Mouse (Mus musculus) midbrain, embryonic 11.5 days (tissue): ENCODE results near the gene Bnc2. TPM values are rescaled to one million over a fixed set of nuclear protein-coding genes. Genes with fewer than 3 reads are reported as not detected.

Source experiments
- ATAC-seq: fragments of 200-750 bp; cut with Nextera tagmentation; 2 replicates; pipeline ENCODE4 v1.8.0; 2017; ENCODE audit warnings: moderate TSS enrichment, moderate library complexity; ENCODE audit not compliant: low FRiP score
- DNase-seq: peaks from one replicate; pipeline ENCODE4 v3.0.0; 2015; ENCODE audit warnings: low spot score; ENCODE audit errors: missing footprints
- H3K27ac ChIP-seq: fragments of 300-500 bp; sonication (generic); 2 replicates; pipeline ENCODE4 v1.5.1; 2014; ENCODE audit warnings: low read depth, low read length
- H3K27me3 ChIP-seq: fragments of 300-500 bp; sonication (generic); 2 replicates; pipeline ENCODE4 v1.6.1; 2014; ENCODE audit warnings: mild to moderate bottlenecking, low read length, moderate library complexity, mixed read lengths; ENCODE audit not compliant: control insufficient read depth, insufficient read depth
- H3K36me3 ChIP-seq: fragments of 300-500 bp; sonication (generic); 2 replicates; pipeline ENCODE4 v1.6.1; 2014; ENCODE audit warnings: mild to moderate bottlenecking, low read length, moderate library complexity, mixed read lengths; ENCODE audit not compliant: control insufficient read depth, insufficient read depth
- H3K4me1 ChIP-seq: fragments of 300-500 bp; sonication (generic); 2 replicates; pipeline ENCODE4 v1.6.1; 2014; ENCODE audit warnings: low read length; ENCODE audit not compliant: control insufficient read depth, insufficient read depth
- H3K4me2 ChIP-seq: fragments of 300-500 bp; sonication (generic); 2 replicates; pipeline ENCODE4 v1.6.1; 2014; ENCODE audit warnings: mild to moderate bottlenecking, moderate library complexity
- H3K4me3 ChIP-seq: fragments of 300-500 bp; sonication (generic); 2 replicates; pipeline ENCODE4 v1.5.1; 2014; ENCODE audit warnings: low read depth, low read length
- H3K9ac ChIP-seq: fragments of 300-500 bp; sonication (generic); 2 replicates; pipeline ENCODE4 v1.6.1; 2014; ENCODE audit warnings: low read length
- H3K9me3 ChIP-seq: fragments of 300-500 bp; sonication (generic); 2 replicates; pipeline ENCODE4 v1.6.1; 2016; ENCODE audit warnings: low read length; ENCODE audit not compliant: control insufficient read depth
- WGBS: fragments of 180-500 bp; shearing (Covaris S2); extraction: QIAGEN DNeasy Blood & Tissue Kit; methylation state at CpG from one replicate; pipeline ENCODE4 v1.1.7; 2014; 5-methylcytosine and 5-hydroxymethylcytosine counted together
- polyA plus RNA-seq: library from polyadenylated mRNA; unstranded; fragments of >200 nt; fragmentation: Nextera tagmentation; extraction: Ambion mirVana; gene quantifications from 2 replicates; pipeline ENCODE4 v1.2.1, GENCODE M21; 2014

Bnc2 gene
- polyA plus RNA-seq = 8.9 and 9.1 TPM in 2 replicates

DNA sequence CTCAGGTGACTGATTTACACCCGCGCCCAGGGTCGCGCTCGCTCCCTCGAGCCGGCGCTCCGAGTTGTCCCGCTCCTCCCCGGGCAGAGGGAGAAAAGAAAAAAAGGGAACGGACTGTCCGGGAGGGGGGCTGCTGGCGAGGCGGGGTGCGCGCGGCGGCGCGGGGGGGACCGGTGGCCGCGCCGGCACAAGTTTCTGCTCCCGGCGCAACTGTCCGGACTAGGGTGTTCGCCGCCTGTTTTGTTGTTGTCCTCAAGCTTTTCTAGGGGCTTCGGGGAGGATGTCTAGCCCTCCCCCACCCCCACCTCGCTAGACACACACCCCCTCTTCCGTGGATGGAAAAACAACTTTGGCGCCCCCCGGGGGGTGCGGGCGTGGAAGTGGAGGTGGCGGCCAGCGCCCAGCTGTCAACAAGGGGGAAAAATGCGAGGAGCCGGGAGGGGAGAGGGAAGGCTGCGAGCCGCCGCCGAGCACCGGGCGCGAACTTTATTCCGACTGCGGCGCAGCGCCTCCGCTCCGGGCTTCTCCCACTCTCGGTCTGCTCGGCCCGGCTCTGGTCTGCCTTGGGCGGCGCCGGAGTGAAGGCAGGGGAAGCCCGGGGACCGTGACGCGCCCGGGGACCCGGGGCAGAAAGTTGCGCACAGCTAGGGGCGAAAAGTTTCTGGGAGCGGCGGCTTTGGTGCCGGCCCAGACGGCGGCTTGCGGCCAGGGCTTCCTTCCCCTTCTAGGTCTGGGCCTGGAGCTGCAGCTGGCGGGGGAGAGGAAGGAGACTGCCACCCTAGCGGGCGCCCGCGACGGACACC is at the start of gene Bnc2:
Gene Bnc2 (minus strand): TSS at position 105 of the 803 bp plus-strand sequence.
- H3K4me3 ChIP-seq = peak within 1 kb of the TSS; percentile 67
- DNase-seq (peak; percentile 96), ATAC-seq (peak; percentile 66)
- H3K9me3 ChIP-seq = no peaks in the 10 kb centered on the region
- H3K27me3 ChIP-seq = peaks cover 60% of the 10 kb centered on the region
- peak within 1 kb of the TSS; percentile 98 for H3K4me2 ChIP-seq
- H3K27ac ChIP-seq = no peak within 1 kb of the TSS
- WGBS = under 1% methylated on average over 77 of the region's 80 CpGs
- H3K4me1 ChIP-seq = peaks cover 11% of the 10 kb centered on the region
- peak within 1 kb of the TSS; percentile 66 for H3K9ac ChIP-seq
- H3K36me3 ChIP-seq = no peaks in the 10 kb centered on the region

DNA sequence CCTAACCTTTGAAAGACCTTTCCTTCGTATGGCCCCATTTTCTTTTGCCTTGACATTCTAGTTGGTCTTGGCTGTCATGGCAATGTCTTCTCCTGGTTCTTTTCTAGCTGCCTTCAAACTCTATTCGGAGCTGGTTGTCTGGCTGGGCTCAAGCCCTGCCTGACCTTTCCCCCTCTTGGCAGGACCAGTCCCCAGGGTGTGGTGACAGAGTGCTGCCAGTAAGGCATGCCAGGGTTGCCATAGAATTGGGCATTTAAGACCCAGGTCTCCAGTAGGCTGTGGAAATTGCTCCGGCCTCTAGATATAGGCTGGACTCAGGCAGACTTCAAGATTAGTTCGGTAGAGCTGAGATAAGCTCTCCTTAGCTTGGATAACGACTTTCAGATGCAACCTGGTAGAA is 32.9 kb upstream of the Bnc2 start:
- ATAC-seq = no peak
- Histone ChIP-seq H3K4me3 (no peak overlapping the region), H3K27ac (no peak overlapping the region), H3K4me2 (no peak overlapping the region), H3K9me3 (no peaks in the 10 kb centered on the region), H3K4me1 (peaks cover 4% of the 10 kb centered on the region), H3K9ac (no peak overlapping the region), H3K27me3 (no peaks in the 10 kb centered on the region), H3K36me3 (no peaks in the 10 kb centered on the region)
- no peak for DNase-seq
- 85% methylated on average over 5 of the region's 5 CpGs for WGBS

DNA sequence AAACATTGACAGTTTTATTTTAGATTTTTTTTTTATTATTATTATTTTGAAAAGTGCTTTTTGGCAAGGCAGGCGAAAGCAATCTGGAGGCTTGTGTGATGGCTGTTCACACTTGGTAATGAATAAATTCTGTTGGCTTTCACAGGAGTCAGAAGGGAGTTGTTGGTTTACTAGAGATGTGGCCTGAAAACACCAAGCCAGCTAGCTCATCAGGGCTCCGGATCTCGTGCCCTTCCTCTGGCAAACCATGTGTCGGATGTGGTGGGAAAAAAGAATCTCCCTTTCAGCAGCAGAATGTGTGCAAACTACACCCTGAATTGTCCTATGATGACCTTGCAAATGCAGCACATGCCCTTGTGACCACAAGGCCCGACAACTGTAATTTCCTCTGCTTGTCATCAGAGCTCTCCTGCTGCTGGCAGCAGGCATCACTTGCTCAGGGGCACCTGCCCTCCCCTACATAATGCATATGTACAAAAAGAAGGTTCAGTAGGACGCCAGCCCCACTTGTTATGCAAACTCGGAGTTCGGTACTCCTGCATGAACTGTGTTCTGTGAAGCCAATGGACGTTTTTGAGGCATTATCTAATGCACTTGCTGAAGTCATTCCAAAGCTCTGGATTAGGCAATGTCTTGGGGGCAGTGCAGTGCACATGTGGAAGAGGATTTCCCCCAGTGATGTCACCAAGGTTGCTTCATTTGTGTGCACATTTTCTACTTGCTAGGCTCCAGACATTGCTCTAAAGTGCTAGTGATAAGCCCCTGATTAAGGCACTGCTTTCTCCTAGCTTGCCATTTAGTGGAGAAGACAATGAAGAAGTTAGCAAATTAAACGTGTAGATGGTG is 10.7 kb upstream of the Bnc2 start:
- Histone ChIP-seq H3K27ac (no peak overlapping the region), H3K9ac (no peak overlapping the region), H3K9me3 (no peaks in the 10 kb centered on the region), H3K36me3 (no peaks in the 10 kb centered on the region), H3K27me3 (no peaks in the 10 kb centered on the region), H3K4me3 (no peak overlapping the region), H3K4me1 (no peaks in the 10 kb centered on the region), H3K4me2 (no peak overlapping the region)
- ATAC-seq (no peak), DNase-seq (peak; percentile 67)
- 59% methylated on average over 10 of the region's 10 CpGs for WGBS

DNA sequence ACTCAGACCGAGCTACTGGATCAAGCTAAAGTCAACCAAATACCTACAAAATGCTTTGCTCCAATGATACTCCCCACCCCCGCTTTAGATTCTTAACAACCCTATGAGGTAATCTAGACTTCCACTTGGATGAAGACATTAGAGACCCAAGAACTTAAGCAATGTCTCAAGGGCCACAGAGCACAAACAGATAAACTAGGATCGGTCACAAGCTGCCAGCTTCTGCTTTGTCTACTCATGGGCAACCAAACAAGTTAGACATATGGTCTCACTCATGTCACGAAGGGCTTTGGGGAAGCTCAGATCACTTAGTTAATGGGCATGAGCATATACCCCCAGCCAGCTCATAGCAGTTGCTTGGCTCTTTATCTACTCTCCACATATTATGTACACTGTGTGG is 9.9 kb upstream of the Bnc2 start:
- Histone ChIP-seq H3K4me2 (no peak overlapping the region), H3K27me3 (no peaks in the 10 kb centered on the region)

DNA sequence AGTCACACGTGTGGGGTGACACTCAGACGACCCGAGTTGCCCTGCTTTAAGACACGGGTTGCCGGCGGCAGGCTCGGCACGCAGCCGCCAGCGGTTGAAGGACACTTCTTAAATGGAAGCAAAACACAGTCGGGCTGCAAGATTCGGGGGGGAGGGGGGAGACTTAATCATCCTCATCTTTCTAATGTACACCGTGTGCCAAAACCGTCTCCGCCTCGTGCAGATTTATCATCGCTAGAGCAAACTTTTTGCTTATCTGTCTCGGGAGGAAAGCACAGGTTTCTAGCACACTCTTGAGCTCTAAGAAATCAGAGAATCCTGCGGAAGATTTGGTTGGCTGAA is 870 bp upstream of the Bnc2 start:
- DNase-seq = no peak
- Histone ChIP-seq H3K27me3 (peaks cover 56% of the 10 kb centered on the region), H3K4me1 (peaks cover 11% of the 10 kb centered on the region), H3K4me2 (peak overlapping the region; percentile 98), H3K4me3 (peak overlapping the region; percentile 67), H3K9me3 (no peaks in the 10 kb centered on the region), H3K27ac (no peak overlapping the region), H3K9ac (peak overlapping the region; percentile 66), H3K36me3 (no peaks in the 10 kb centered on the region)
- WGBS = under 1% methylated on average over 19 of the region's 19 CpGs
- ATAC-seq = peak; percentile 49; the same call in 1 of the 2 replicates

More for the DNA sequence above, 9.9 kb upstream of the Bnc2 start:
- ATAC-seq (no peak), DNase-seq (no peak)
- WGBS = 86% methylated on average over 4 of the region's 4 CpGs
- no peak overlapping the region for H3K4me3 ChIP-seq
- H3K27ac ChIP-seq = no peak overlapping the region
- no peaks in the 10 kb centered on the region for H3K36me3 ChIP-seq
- H3K9me3 ChIP-seq = no peaks in the 10 kb centered on the region
- H3K4me1 ChIP-seq = no peaks in the 10 kb centered on the region
- H3K9ac ChIP-seq = no peak overlapping the region

DNA sequence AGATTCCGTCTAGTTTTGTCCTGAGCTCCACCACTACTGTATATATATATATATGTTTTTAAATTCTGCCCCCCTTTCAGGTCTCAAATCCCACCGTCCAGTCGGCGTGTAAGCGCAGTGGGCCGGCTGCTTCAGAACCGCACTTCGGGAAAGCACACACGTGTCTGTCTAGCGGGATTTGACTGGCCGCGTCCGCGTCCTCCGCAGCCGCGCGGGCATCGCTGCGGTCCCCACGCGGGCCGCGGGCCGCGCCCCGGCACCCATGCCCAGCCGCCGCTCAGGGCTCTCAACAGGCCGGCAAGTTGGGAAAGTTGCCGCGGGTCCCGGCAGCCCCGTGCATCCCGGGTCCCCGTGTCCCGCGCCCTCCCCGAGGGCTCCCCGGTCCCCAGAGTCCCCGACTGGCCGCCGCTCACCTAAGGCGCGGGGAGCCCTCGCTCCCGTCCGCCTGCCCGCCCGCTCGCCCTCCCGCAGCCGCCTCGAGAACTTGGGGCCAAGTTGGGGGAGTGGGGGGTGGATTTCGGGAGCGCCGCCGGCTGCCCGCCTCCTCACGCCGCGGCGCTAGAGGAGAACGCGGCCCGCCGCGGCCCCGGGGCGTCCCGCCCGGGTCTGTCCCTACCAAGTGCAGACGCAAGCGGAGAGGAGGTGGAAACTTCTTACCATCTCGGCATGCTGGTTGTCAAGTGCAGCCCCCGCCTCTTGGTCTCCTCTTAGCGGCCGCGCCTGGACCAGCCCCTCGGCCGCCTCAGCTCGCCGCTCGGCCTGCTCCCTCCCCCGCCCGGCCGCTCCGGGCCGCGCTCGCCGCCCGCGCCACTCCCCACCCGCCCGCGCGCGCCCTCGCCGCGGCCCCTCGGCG is 531 bp downstream of the Bnc2 start:
- Histone ChIP-seq H3K4me1 (peaks cover 11% of the 10 kb centered on the region), H3K27ac (no peak overlapping the region), H3K9ac (peak overlapping the region; percentile 66), H3K36me3 (no peaks in the 10 kb centered on the region), H3K4me2 (peak overlapping the region; percentile 98), H3K27me3 (peaks cover 60% of the 10 kb centered on the region), H3K4me3 (peak overlapping the region; percentile 67), H3K9me3 (no peaks in the 10 kb centered on the region)
- under 1% methylated on average over 92 of the region's 104 CpGs for WGBS
- peak; percentile 80 for ATAC-seq
- peak; percentile 94 for DNase-seq

DNA sequence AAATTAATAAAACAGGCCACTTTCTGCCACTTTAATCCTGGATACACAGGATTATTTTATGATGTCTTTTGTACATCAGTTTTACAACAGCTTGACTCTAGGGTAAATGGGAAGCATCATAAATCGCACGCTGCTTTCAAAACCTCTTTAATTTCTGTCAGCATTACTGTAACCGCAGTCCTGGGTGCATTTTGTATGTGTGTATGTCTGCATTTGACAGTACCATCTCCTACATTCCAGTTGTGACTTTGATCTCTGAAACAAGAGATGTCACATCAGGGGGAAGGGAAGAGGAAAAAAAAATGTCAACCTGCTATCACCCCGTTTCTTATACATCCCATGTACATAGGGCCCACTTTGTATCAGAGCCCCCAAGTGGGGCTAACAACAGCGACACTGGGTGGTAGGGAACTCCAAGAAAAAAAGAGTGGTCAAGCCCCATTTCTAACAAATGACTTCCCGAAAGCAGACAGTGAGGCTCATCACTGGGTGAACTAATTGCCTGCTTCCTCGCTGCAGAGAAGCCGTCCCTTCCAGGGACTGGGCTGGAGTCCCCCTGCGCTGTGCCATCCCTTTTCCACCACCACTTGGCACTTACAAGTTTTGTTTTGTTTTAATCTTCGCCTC is 1.3 kb downstream of the Bnc2 start:
- 17% methylated on average over 10 of the region's 10 CpGs for WGBS
- Histone ChIP-seq H3K4me3 (peak overlapping the region; percentile 67), H3K4me2 (peak overlapping the region; percentile 98), H3K9ac (peak overlapping the region; percentile 66; the same call in 1 of the 2 replicates), H3K27ac (no peak overlapping the region), H3K36me3 (no peaks in the 10 kb centered on the region), H3K4me1 (peaks cover 14% of the 10 kb centered on the region), H3K27me3 (peaks cover 60% of the 10 kb centered on the region), H3K9me3 (no peaks in the 10 kb centered on the region)
- ATAC-seq = no peak
- peak; percentile 94 for DNase-seq

DNA sequence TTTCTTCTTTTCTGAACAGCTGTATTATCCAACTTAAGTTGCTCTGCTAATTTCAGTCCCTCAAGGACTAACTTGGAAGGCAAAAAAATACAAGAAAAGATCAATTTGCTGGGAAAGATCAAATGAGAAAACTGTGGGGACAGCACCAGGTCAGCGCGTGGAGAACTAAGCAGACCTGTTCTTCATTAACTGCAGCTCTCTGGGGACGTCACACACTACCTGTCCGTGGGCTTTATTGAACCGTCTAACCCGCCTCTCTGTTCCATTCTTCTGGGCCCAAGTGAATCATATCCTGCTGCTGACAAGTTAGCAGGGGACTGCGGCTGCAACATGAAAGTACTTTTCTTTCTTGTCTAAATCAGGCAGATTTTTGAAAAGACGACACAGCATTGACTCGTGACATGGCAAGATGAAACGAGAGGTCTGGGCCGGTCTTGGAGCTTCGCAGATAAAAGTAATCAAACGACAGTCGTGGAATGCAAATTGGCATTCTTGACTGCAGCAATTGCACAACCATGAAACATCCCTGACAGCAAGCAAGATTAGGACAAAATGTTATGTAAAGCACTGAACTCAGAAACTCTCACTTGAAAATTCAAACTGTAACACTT is 2.8 kb downstream of the Bnc2 start:
- peaks cover 14% of the 10 kb centered on the region for H3K4me1 ChIP-seq
- no peaks in the 10 kb centered on the region for H3K9me3 ChIP-seq
- H3K27me3 ChIP-seq = peaks cover 56% of the 10 kb centered on the region
- H3K9ac ChIP-seq = no peak overlapping the region
- H3K36me3 ChIP-seq = no peaks in the 10 kb centered on the region
- 19% methylated on average over 14 of the region's 14 CpGs for WGBS
- no peak overlapping the region for H3K4me3 ChIP-seq
- ATAC-seq = no peak
- no peak overlapping the region for H3K27ac ChIP-seq
- DNase-seq = peak; percentile 87
- no peak overlapping the region for H3K4me2 ChIP-seq
